Mouse (Mus musculus) neutrophil, adult 5-6 weeks (primary cell): Measurements from ENCODE around the gene Hdac9. TPM values are rescaled to one million over a fixed set of nuclear protein-coding genes. Genes with fewer than 3 reads are reported as not detected.

ENCODE experiments used
- ATAC-seq: fragments of 151-379, 151-347 bp; 2 replicates; pipeline ENCODE4 v1.8.0; 2017; ENCODE audit warnings: mild to moderate bottlenecking, moderate TSS enrichment; ENCODE audit not compliant: insufficient number of reproducible peaks, poor library complexity, low FRiP score, severe bottlenecking; ENCODE audit errors: extremely low read depth
- total RNA-seq: library from RNA; stranded (forward); fragments of 200-1000 nt; gene quantifications from 2 replicates; pipeline ENCODE4 v1.2.3, GENCODE M21; 2017

Hdac9 gene
- total RNA-seq, 1 experiment from 2014 or later = 65.9 TPM

GRCm38 (mm10) chr12:34648753-34649152 is 268.1 kb downstream of the Hdac9 start:
- ATAC-seq = no peak

GRCm38 (mm10) chr12:34641705-34642259 is 275.1 kb downstream of the Hdac9 start:
- no peak for ATAC-seq

GRCm38 (mm10) chr12:34637238-34638124 is 279.4 kb downstream of the Hdac9 start:
- no peak for ATAC-seq

- no peak for ATAC-seq
Observed at GRCm38 (mm10) chr12:34619101-34619500, 297.8 kb downstream of the Hdac9 start.

- ATAC-seq = no peak
Observed at GRCm38 (mm10) chr12:34618321-34618720, 298.6 kb downstream of the Hdac9 start.

GRCm38 (mm10) chr12:34617836-34618235 is 299.1 kb downstream of the Hdac9 start:
- no peak for ATAC-seq

GRCm38 (mm10) chr12:34614796-34615195 is 302.1 kb downstream of the Hdac9 start:
- no peak for ATAC-seq

GRCm38 (mm10) chr12:34612511-34612910 is 304.4 kb downstream of the Hdac9 start:
- no peak for ATAC-seq

GRCm38 (mm10) chr12:34604521-34604920 is 312.4 kb downstream of the Hdac9 start:
- no peak for ATAC-seq

- ATAC-seq = no peak
Observed at GRCm38 (mm10) chr12:34594167-34594793, 322.6 kb downstream of the Hdac9 start.

- no peak for ATAC-seq
Observed at GRCm38 (mm10) chr12:34587171-34587570, 329.7 kb downstream of the Hdac9 start.

GRCm38 (mm10) chr12:34582522-34582921 is 334.4 kb downstream of the Hdac9 start:
- no peak for ATAC-seq

- ATAC-seq = no peak
Observed at GRCm38 (mm10) chr12:34579220-34579619, 337.7 kb downstream of the Hdac9 start.

GRCm38 (mm10) chr12:34571069-34571468 is 345.8 kb downstream of the Hdac9 start:
- ATAC-seq = no peak

GRCm38 (mm10) chr12:34569472-34569871 is 347.4 kb downstream of the Hdac9 start:
- ATAC-seq = no peak

- no peak for ATAC-seq
Observed at GRCm38 (mm10) chr12:34569052-34569451, 347.8 kb downstream of the Hdac9 start.

- no peak for ATAC-seq
Observed at GRCm38 (mm10) chr12:34562331-34562730, 354.6 kb downstream of the Hdac9 start.

GRCm38 (mm10) chr12:34559001-34559400 is 357.9 kb downstream of the Hdac9 start:
- no peak for ATAC-seq

GRCm38 (mm10) chr12:34554803-34555202 is 362.1 kb downstream of the Hdac9 start:
- no peak for ATAC-seq

GRCm38 (mm10) chr12:34550268-34550667 is 366.6 kb downstream of the Hdac9 start:
- ATAC-seq = no peak
